Mouse (Mus musculus) layer of hippocampus, adult 2 months (tissue): ENCODE measurements around the gene Tbc1d17. TPM values are rescaled to one million over a fixed set of nuclear protein-coding genes. Genes with fewer than 3 reads are reported as not detected.

ENCODE experiments used
- DNase-seq, 2 experiments: peaks; one replicate each; pipeline ENCODE4 v3.0.0; 2022; ENCODE audit warnings: low spot score in 2 of 2
- H3K27ac ChIP-seq: fragments of 200-600 bp; 2 replicates; pipeline ENCODE4 v1.8.1; 2022
- H3K4me3 ChIP-seq: fragments of 200-600 bp; 2 replicates; pipeline ENCODE4 v1.8.1; 2022; ENCODE audit warnings: mild to moderate bottlenecking
- CTCF ChIP-seq: fragments of 200-600 bp; conservative IDR thresholded peaks from 2 replicates; pipeline ENCODE4 v1.8.1; 2022; ENCODE audit warnings: antibody characterized with exemption, mild to moderate bottlenecking, moderate library complexity
- total RNA-seq, 2 experiments: library from RNA; stranded (reverse); gene quantifications; 2 replicates each; pipeline ENCODE4 v1.2.3; 2021

Tbc1d17 gene
- total RNA-seq, 2 experiments from 2014 or later = 69.0 to 81.3 TPM

DNA sequence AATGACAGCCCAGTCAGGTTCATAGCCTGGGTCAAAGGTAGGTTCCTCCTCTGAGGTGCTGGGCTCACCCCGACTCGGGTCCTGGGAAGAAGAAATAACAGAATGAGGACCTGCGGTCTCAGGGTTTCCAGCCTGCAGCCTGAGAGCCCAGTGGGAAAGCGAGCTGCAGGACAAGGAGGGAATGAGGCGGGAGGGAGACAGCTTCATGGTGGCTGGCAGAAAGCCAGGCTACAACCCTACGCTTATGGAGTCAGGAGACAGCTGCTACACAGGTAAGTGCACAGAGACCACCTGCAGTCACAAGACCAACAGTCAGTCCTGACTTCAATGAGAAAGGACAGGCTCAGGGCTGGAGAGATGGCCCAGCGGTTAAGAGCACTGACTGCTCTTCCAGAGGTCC, 2.1 kb downstream of the Tbc1d17 start:
- DNase-seq = no peak
- TF ChIP-seq CTCF = no peak
- no peak overlapping the region for H3K4me3 ChIP-seq

GRCm38 (mm10) chr7:44845006-44845405, 3.9 kb downstream of the Tbc1d17 start:
- Histone ChIP-seq H3K4me3 (no peak overlapping the region), H3K27ac (no peak overlapping the region)
- no peak for DNase-seq
- no peak for TF ChIP-seq CTCF

More for the DNA sequence above, 2.1 kb downstream of the Tbc1d17 start:
- no peak overlapping the region for H3K27ac ChIP-seq

DNA sequence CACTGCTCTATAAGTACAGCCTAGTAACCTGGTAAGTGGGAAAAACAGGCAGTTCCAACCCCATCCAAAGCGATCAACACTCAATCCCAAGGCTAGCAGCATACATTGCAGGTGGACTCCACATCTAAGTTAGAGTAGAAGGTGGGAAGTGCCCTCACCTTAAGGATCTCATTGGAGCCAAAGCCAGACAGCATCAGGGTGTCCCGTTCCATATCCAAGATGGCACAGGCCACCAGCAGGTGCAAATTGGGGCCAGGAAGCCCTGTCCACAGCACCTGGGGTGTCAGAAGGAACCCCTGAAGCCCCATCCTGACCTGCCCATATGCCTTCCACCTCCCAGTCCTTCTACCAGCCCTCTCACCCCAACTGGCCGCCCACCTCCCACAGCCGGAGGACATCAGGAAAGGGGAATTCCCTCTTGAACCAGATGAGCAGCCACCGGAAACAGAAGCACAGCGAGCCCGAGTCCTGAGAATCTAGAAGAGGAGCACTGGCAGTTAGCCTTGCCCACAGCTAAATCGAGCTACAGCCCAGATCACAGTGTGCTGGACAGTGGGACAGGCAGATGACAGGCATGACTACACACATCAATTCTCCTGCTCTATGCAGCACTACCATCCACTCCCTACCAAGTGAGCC, 6.9 kb downstream of the Tbc1d17 start:
- Histone ChIP-seq H3K4me3 (no peak overlapping the region), H3K27ac (no peak overlapping the region)
- TF ChIP-seq CTCF = no peak
- DNase-seq = no peak

DNA sequence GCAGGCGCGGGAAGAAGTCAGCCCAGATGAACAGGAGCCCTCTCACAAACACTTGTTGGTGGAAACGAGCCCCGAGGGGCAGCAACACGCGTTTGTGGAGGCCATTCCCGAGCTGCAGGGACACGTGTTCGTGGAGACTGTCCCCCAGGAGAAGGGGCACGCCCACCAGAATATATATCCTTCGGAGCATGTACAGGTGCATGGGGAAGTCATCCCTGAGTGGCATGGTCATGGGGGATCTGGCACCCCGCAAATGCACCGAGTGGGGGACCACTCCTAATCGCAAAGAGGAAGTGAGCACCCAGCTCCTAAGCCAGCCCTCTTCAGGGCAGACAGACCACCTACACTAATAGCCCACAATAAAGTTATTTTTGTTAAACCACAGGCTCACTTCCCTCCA, 8.5 kb downstream of the Tbc1d17 start:
- Histone ChIP-seq H3K27ac (no peak overlapping the region), H3K4me3 (no peak overlapping the region)
- DNase-seq = no peak
- no peak for TF ChIP-seq CTCF

DNA sequence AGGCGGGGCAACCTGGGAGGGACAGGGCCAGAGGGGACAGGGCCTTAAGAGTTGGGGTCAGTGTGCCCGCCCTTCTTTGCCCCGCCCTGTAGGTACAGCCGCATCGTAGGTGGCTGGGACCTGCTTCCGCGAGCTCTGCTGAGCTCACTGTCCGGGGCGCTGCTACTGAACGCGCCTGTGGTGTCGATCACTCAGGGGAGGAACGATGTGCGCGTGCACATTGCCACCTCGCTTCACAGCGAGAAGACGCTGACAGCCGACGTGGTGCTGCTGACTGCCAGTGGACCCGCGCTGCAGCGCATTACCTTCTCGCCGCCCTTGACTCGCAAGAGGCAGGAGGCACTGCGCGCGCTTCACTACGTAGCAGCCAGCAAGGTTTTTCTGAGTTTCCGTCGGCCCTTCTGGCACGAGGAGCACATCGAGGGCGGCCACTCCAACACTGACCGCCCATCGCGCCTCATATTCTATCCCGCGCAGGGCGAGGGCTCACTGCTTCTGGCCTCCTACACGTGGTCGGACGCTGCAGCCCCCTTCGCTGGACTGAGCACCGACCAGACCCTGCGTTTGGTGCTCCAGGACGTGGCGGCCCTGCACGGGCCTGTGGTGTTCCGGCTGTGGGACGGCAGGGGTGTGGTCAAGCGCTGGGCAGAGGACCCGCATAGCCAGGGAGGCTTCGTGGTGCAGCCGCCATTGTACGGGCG, 9.2 kb downstream of the Tbc1d17 start:
- H3K27ac ChIP-seq = peak overlapping the region; percentile 25; the same call in 1 of the 2 replicates
- peak overlapping the region; percentile 49 for H3K4me3 ChIP-seq
- peak in 1 of 2 experiments; percentile 55 for DNase-seq
- no peak for TF ChIP-seq CTCF

DNA sequence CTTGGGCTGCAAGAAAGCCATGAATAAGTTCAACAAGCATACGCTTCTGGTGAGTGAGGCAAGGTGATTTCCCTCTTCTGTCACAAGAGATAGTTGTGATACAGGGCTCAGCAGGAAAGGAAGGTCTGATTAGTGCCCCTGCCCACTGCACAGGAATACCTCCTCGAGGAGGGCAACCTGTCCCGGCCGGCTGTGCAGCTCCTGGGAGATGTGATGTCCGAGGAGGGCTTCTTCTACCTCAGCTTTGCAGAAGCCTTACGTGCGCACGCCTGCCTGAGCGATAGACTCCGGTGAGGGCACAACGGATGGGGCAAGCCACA, 9.7 kb downstream of the Tbc1d17 start:
- TF ChIP-seq CTCF = no peak
- Histone ChIP-seq H3K27ac (no peak overlapping the region), H3K4me3 (peak overlapping the region; percentile 49; the same call in 1 of the 2 replicates)
- DNase-seq = no peak

DNA sequence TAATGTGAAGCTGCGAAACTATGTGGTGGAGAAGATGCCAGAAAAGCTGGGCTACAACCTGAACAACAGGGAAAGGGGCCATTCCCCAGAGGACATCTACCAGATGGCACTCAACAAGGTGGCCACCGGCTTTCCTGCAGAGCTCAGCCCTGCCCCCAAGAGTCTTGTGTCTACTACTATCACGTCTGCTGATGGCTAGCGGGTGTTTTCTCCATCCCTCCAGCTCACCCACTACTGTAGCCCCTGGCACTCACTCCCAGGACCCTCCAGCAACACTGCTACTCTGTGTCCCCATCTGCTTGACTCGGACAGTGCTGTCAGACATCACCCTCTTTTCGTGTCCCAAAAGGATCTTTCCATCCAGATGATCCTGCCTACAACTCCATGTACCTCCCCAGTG, 10.8 kb downstream of the Tbc1d17 start:
- Histone ChIP-seq H3K27ac (no peak overlapping the region), H3K4me3 (no peak overlapping the region)
- no peak for TF ChIP-seq CTCF
- no peak for DNase-seq

DNA sequence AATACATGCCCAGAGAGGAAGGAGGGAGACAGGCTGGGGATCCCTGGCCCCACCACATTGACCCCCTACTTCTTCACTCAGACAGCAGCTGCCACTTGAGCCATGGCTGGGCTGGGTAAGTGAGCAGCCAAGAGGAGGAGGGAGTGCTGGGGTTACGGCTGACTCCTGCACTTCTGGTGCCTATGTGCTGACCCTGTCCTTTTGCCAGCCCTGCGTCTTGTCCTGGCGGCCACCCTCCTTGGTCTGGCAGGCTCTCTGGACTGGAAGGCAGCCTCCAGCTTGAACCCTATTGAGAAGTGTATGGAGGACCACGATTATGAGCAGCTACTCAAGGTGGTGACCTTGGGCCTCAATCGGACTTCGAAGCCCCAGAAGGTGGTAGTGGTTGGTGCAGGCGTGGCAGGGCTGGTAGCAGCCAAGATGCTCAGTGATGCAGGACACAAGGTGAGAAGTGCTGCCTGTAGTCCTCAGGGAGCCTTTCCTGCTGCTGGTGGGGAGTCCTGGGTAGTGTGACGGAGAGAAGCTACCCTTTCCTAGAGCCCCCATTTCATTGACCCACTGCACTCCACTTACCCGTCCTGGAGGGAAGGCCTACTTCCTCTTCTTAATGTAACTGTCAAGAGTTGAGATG, 12.3 kb downstream of the Tbc1d17 start:
- Histone ChIP-seq H3K4me3 (no peak overlapping the region), H3K27ac (no peak overlapping the region)
- no peak for TF ChIP-seq CTCF
- no peak for DNase-seq

DNA sequence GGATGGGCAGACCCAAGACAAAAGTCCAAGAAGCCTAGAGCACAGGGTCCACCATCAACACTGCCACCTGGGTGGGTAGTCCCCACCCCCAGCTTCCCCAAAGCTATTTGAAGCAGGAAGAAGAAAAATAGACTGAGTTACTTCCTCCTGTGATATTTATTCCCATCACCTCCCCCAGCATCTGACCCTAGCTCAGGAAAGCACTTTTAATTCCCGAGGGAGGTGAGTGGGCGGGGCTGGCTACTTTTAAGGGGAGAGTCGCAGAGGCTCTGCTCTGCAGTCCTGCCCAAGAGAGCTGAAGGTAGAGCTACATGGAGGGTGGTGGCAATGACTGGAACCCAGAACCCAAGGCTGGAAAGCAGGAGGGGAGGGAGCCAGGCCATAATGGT, 12.9 kb downstream of the Tbc1d17 start:
- DNase-seq = no peak
- no peak overlapping the region for H3K4me3 ChIP-seq
- no peak overlapping the region; the same call in 1 of the 2 replicates for H3K27ac ChIP-seq
- TF ChIP-seq CTCF = no peak

GRCm38 (mm10) chr7:44835373-44836015, 13.4 kb downstream of the Tbc1d17 start:
- no peak for TF ChIP-seq CTCF
- Histone ChIP-seq H3K4me3 (no peak overlapping the region), H3K27ac (peak overlapping the region; percentile 1; the same call in 1 of the 2 replicates)
- DNase-seq = no peak

- no peak for TF ChIP-seq CTCF
- DNase-seq = no peak
- Histone ChIP-seq H3K4me3 (no peak overlapping the region), H3K27ac (no peak overlapping the region)
These were observed 16.1 kb downstream of the Tbc1d17 start for GRCm38 (mm10) chr7:44832763-44833162.

DNA sequence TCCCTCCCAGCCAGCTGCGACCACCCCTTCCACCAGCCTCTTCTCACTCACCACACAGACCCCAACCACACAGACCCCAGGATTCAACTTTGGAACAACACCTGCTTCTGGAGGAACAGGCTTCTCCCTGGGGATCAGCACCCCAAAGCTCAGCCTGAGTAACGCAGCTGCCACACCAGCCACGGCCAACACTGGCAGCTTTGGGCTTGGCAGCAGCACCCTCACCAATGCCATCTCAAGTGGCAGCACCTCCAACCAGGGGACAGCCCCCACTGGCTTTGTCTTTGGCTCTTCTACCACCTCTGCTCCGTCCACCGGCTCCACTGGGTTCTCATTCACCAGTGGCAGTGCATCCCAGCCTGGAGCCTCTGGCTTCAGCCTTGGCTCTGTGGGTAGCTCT, 20.2 kb downstream of the Tbc1d17 start:
- Histone ChIP-seq H3K4me3 (no peak overlapping the region), H3K27ac (no peak overlapping the region)
- no peak for DNase-seq
- TF ChIP-seq CTCF = no peak

- Histone ChIP-seq H3K27ac (no peak overlapping the region), H3K4me3 (no peak overlapping the region)
- no peak for DNase-seq
- TF ChIP-seq CTCF = no peak
These were observed 22.1 kb downstream of the Tbc1d17 start for GRCm38 (mm10) chr7:44826771-44827170.
